Mouse (Mus musculus) yolk sac, embryonic 10.5 days (tissue): Measurements from ENCODE around the gene Gusb.

Experiments used
- DNase-seq: peaks from one replicate; pipeline ENCODE4 v3.0.0-alpha.2; 2017; ENCODE audit warnings: low spot score

The Gusb gene

GRCm38 (mm10) chr5:129974354-129974753 is 28.5 kb downstream of the Gusb start:
- no peak for DNase-seq

- no peak for DNase-seq
Observed at GRCm38 (mm10) chr5:129971491-129971890, 31.4 kb downstream of the Gusb start.

GRCm38 (mm10) chr5:129968417-129968816 is 34.4 kb downstream of the Gusb start:
- DNase-seq, result no peak

- no peak for DNase-seq
Observed at GRCm38 (mm10) chr5:129966448-129966847, 36.4 kb downstream of the Gusb start.

- no peak for DNase-seq
Observed at GRCm38 (mm10) chr5:129963224-129963623, 39.6 kb downstream of the Gusb start.

- DNase-seq, result no peak
Observed at GRCm38 (mm10) chr5:129955792-129956191, 47.1 kb downstream of the Gusb start.

- DNase-seq, result no peak
Observed at GRCm38 (mm10) chr5:129954473-129955254, 48.2 kb downstream of the Gusb start.

- DNase-seq, result no peak
Observed at GRCm38 (mm10) chr5:129952143-129952542, 50.7 kb downstream of the Gusb start.

GRCm38 (mm10) chr5:129947528-129948033 is 55.3 kb downstream of the Gusb start:
- no peak for DNase-seq

- no peak for DNase-seq
Observed at GRCm38 (mm10) chr5:129943402-129943801, 59.4 kb downstream of the Gusb start.

- DNase-seq, result peak; percentile 46
Observed at GRCm38 (mm10) chr5:129942073-129942939, 60.5 kb downstream of the Gusb start.

- peak; percentile 99 for DNase-seq
Observed at GRCm38 (mm10) chr5:129941495-129942045, 61.3 kb downstream of the Gusb start, which contains the start of gene Vkorc1l1. Vkorc1l1 (plus strand) TSS chr5:129941970.

GRCm38 (mm10) chr5:129940736-129941494 is 61.9 kb downstream of the Gusb start:
- no peak for DNase-seq

GRCm38 (mm10) chr5:129940281-129940680 is 62.6 kb downstream of the Gusb start:
- no peak for DNase-seq
